Mouse (Mus musculus) forebrain, postnatal 0 days (tissue): ENCODE measurements around the gene Arhgap24. TPM values are rescaled to one million over a fixed set of nuclear protein-coding genes. Genes with fewer than 3 reads are reported as not detected.

Experiments used
- ATAC-seq: fragments of 200-750 bp; cut with Nextera tagmentation; 2 replicates; pipeline ENCODE4 v1.8.0; 2017; ENCODE audit warnings: mild to moderate bottlenecking, moderate library complexity
- DNase-seq: peaks from one replicate; pipeline ENCODE4 v3.0.0-alpha.2; 2015
- H3K27ac ChIP-seq: fragments of 300-500 bp; sonication (generic); 2 replicates; pipeline ENCODE4 v1.5.1; 2014; ENCODE audit warnings: low read depth, mild to moderate bottlenecking, antibody characterized with exemption, low read length, moderate library complexity, mixed read lengths
- H3K27me3 ChIP-seq: fragments of 300-500 bp; sonication (generic); 2 replicates; pipeline ENCODE4 v1.6.1; 2014; ENCODE audit warnings: mild to moderate bottlenecking, low read length, mixed read lengths; ENCODE audit not compliant: insufficient read depth
- H3K36me3 ChIP-seq: fragments of 300-500 bp; sonication (generic); 2 replicates; pipeline ENCODE4 v1.6.1; 2014; ENCODE audit warnings: mild to moderate bottlenecking, moderate library complexity; ENCODE audit not compliant: insufficient read depth
- H3K4me1 ChIP-seq: fragments of 300-500 bp; sonication (generic); 2 replicates; pipeline ENCODE4 v1.6.1; 2014; ENCODE audit warnings: antibody characterized with exemption; ENCODE audit not compliant: insufficient read depth
- H3K4me2 ChIP-seq: fragments of 300-500 bp; sonication (generic); 2 replicates; pipeline ENCODE4 v1.6.1; 2014; ENCODE audit warnings: low read depth, mild to moderate bottlenecking, moderate library complexity
- H3K4me3 ChIP-seq: fragments of 300-500 bp; sonication (generic); 2 replicates; pipeline ENCODE4 v1.5.1; 2014; ENCODE audit warnings: low read depth, low read length, mixed read lengths
- H3K9ac ChIP-seq: fragments of 300-500 bp; sonication (generic); 2 replicates; pipeline ENCODE4 v1.6.1; 2014; ENCODE audit warnings: mild to moderate bottlenecking
- H3K9me3 ChIP-seq: fragments of 300-500 bp; sonication (generic); 2 replicates; pipeline ENCODE4 v1.6.1; 2016; ENCODE audit warnings: low read length
- CTCF ChIP-seq: sonication (generic); IDR thresholded peaks from 2 replicates; pipeline ENCODE4 v1.5.1; 2016; ENCODE audit warnings: antibody characterized with exemption, control low read depth, low read depth
- WGBS: fragments of 180-500 bp; shearing (Covaris S2); extraction: QIAGEN DNeasy Blood & Tissue Kit; methylation state at CpG from one replicate; pipeline ENCODE4 v1.1.7; 2014; 5-methylcytosine and 5-hydroxymethylcytosine counted together
- polyA plus RNA-seq: library from polyadenylated mRNA; unstranded; fragments of >200 nt; fragmentation: Nextera tagmentation; extraction: Ambion mirVana; gene quantifications from 2 replicates; pipeline ENCODE4 v1.2.1, GENCODE M21; 2015
- total RNA-seq: library from RNA; depleted of rRNA; stranded (reverse); fragments of >200 nt; gene quantifications from 2 replicates; pipeline ENCODE4 v1.2.3, GENCODE M21; 2014; rRNA removed

Gene Arhgap24
- 5.3 and 8.6 TPM in 2 replicates for total RNA-seq
- polyA plus RNA-seq = 3.7 and 6.0 TPM in 2 replicates

GRCm38 (mm10) chr5:102481215-102482211 is at the start of gene Arhgap24:
TSS of gene Arhgap24 (plus strand) at chr5:102481391.
- no peak within 1 kb of the TSS; the same call in 1 of the 2 replicates for H3K27ac ChIP-seq
- DNase-seq = peak; percentile 56
- H3K9ac ChIP-seq = peak within 1 kb of the TSS; percentile 53
- peak; percentile 73 for ATAC-seq
- no peaks in the 10 kb centered on the region for H3K36me3 ChIP-seq
- no peaks in the 10 kb centered on the region for H3K27me3 ChIP-seq
- WGBS = 3% methylated on average over 44 of the region's 44 CpGs
- peak within 1 kb of the TSS; percentile 47 for H3K4me3 ChIP-seq
- TF ChIP-seq CTCF = 0 out of 2 replicates have a peak, but pooled peaks have one; percentile 13
- H3K4me2 ChIP-seq = peak within 1 kb of the TSS; percentile 98
- H3K9me3 ChIP-seq = no peaks in the 10 kb centered on the region
- H3K4me1 ChIP-seq = peaks cover 7% of the 10 kb centered on the region; the same call in 1 of the 2 replicates

GRCm38 (mm10) chr5:102434182-102434581 is 47.0 kb upstream of the Arhgap24 start:
- Histone ChIP-seq H3K36me3 (no peaks in the 10 kb centered on the region), H3K27ac (no peak overlapping the region), H3K4me1 (no peaks in the 10 kb centered on the region), H3K27me3 (no peaks in the 10 kb centered on the region), H3K9me3 (no peaks in the 10 kb centered on the region), H3K4me2 (no peak overlapping the region), H3K9ac (no peak overlapping the region), H3K4me3 (no peak overlapping the region)
- DNase-seq (peak; percentile 30), ATAC-seq (peak; percentile 36; the same call in 1 of the 2 replicates)
- no peak for TF ChIP-seq CTCF
- WGBS = 14% methylated on average over 4 of the region's 4 CpGs

- H3K27ac ChIP-seq = no peak overlapping the region
- no peaks in the 10 kb centered on the region for H3K4me1 ChIP-seq
- no peak for DNase-seq
- TF ChIP-seq CTCF = no peak
- H3K36me3 ChIP-seq = no peaks in the 10 kb centered on the region
- H3K9ac ChIP-seq = no peak overlapping the region
- H3K27me3 ChIP-seq = no peaks in the 10 kb centered on the region
- H3K4me3 ChIP-seq = no peak overlapping the region
- no peak for ATAC-seq
- 78% methylated on average over 8 of the region's 8 CpGs for WGBS
- no peaks in the 10 kb centered on the region for H3K9me3 ChIP-seq
- H3K4me2 ChIP-seq = no peak overlapping the region
Observed at GRCm38 (mm10) chr5:102436581-102436980, 44.6 kb upstream of the Arhgap24 start.

- no peak overlapping the region for H3K27ac ChIP-seq
- no peak overlapping the region for H3K4me3 ChIP-seq
- no peaks in the 10 kb centered on the region for H3K9me3 ChIP-seq
- TF ChIP-seq CTCF = no peak
- H3K27me3 ChIP-seq = no peaks in the 10 kb centered on the region
- no peaks in the 10 kb centered on the region for H3K36me3 ChIP-seq
- no peak overlapping the region for H3K9ac ChIP-seq
- H3K4me1 ChIP-seq = no peaks in the 10 kb centered on the region
- no peak for DNase-seq
- no peak overlapping the region for H3K4me2 ChIP-seq
- ATAC-seq = peak; percentile 42
- WGBS = 66% methylated on average over 9 of the region's 9 CpGs
Observed at GRCm38 (mm10) chr5:102439119-102439877, 41.9 kb upstream of the Arhgap24 start.

GRCm38 (mm10) chr5:102447436-102447835 is 33.8 kb upstream of the Arhgap24 start:
- WGBS = 99% methylated on average over 9 of the region's 9 CpGs
- Histone ChIP-seq H3K9me3 (no peaks in the 10 kb centered on the region), H3K36me3 (no peaks in the 10 kb centered on the region), H3K9ac (no peak overlapping the region), H3K4me3 (no peak overlapping the region), H3K27me3 (no peaks in the 10 kb centered on the region), H3K4me2 (no peak overlapping the region), H3K27ac (no peak overlapping the region), H3K4me1 (no peaks in the 10 kb centered on the region)
- no peak for DNase-seq
- ATAC-seq = no peak
- no peak for TF ChIP-seq CTCF

- Histone ChIP-seq H3K27me3 (no peaks in the 10 kb centered on the region), H3K36me3 (no peaks in the 10 kb centered on the region), H3K9ac (no peak overlapping the region), H3K4me3 (no peak overlapping the region), H3K9me3 (no peaks in the 10 kb centered on the region), H3K4me1 (no peaks in the 10 kb centered on the region), H3K4me2 (no peak overlapping the region), H3K27ac (no peak overlapping the region)
- DNase-seq (no peak), ATAC-seq (no peak)
- no peak for TF ChIP-seq CTCF
- WGBS = 94% methylated on average over 2 of the region's 2 CpGs
Observed at GRCm38 (mm10) chr5:102450897-102451296, 30.3 kb upstream of the Arhgap24 start.
